Mouse (Mus musculus): ENCODE results near the gene Bcap29. TPM values are rescaled to one million over a fixed set of nuclear protein-coding genes. Genes with fewer than 3 reads are reported as not detected.

Gene Bcap29
- total RNA-seq, 1 experiment: 19.8 TPM

GRCm38 (mm10) chr12:31545219-31545618 is 89.2 kb downstream of the Bcap29 start:
- no peaks in the 10 kb centered on the region for H3K9me3 ChIP-seq (ENCODE audit: control insufficient read depth, insufficient read depth, low read depth, low read length)
- no peak overlapping the region for H3K9ac ChIP-seq (ENCODE audit: insufficient read depth, low read depth, low read length, poor library complexity, severe bottlenecking)
- TF ChIP-seq HCFC1 (IDR thresholded peaks at IDR 0.05; ENCODE audit: borderline replicate concordance, insufficient read depth, low read length): no peak
- TF ChIP-seq ZNF384 (IDR thresholded peaks at IDR 0.05; ENCODE audit: low read depth, low read length): no peak
- TF ChIP-seq MAFK (IDR thresholded peaks at IDR 0.05; ENCODE audit: insufficient read depth, low read depth, low read length): no peak
- TF ChIP-seq CHD2 (IDR thresholded peaks at IDR 0.05; ENCODE audit: low read depth, low read length): no peak
- no peak for TF ChIP-seq ZC3H11A (IDR thresholded peaks at IDR 0.05; ENCODE audit: borderline replicate concordance, low read depth, low read length)
- no peaks in the 10 kb centered on the region for H3K36me3 ChIP-seq (ENCODE audit: control insufficient read depth, insufficient read depth, low read length, poor library complexity, severe bottlenecking)
- no peak overlapping the region for H3K4me3 ChIP-seq (ENCODE audit: insufficient read depth in 1 of 2, low read depth in 1 of 2, low read length in 2 of 2, poor library complexity in 1 of 2, severe bottlenecking in 1 of 2)
- DNase-seq (ENCODE audit: low read depth, low spot score): no peak
- in situ Hi-C loops (cut with MboI; ENCODE audit: low sequenced_read_pairs in 2 of 2, unreplicated experiment in 2 of 2): no loop called here
- H3K27ac ChIP-seq (ENCODE audit: insufficient read depth, low read depth, low read length, poor library complexity, severe bottlenecking): no peak overlapping the region
- H3K4me1 ChIP-seq (ENCODE audit: control insufficient read depth in 2 of 2, insufficient read depth in 2 of 2, low read length in 2 of 2, poor library complexity in 1 of 2): no peaks in the 10 kb centered on the region

GRCm38 (mm10) chr12:31541541-31541940 is 92.9 kb downstream of the Bcap29 start:
- no peak overlapping the region for H3K27ac ChIP-seq (ENCODE audit: insufficient read depth, low read depth, low read length, poor library complexity, severe bottlenecking)
- H3K9me3 ChIP-seq (ENCODE audit: control insufficient read depth, insufficient read depth, low read depth, low read length): no peaks in the 10 kb centered on the region
- TF ChIP-seq ZC3H11A (IDR thresholded peaks at IDR 0.05; ENCODE audit: borderline replicate concordance, low read depth, low read length): no peak
- TF ChIP-seq ZNF384 (IDR thresholded peaks at IDR 0.05; ENCODE audit: low read depth, low read length): no peak
- no peak for TF ChIP-seq MAFK (IDR thresholded peaks at IDR 0.05; ENCODE audit: insufficient read depth, low read depth, low read length)
- TF ChIP-seq CHD2 (IDR thresholded peaks at IDR 0.05; ENCODE audit: low read depth, low read length): no peak
- TF ChIP-seq HCFC1 (IDR thresholded peaks at IDR 0.05; ENCODE audit: borderline replicate concordance, insufficient read depth, low read length): no peak
- in situ Hi-C loops (cut with MboI; ENCODE audit: low sequenced_read_pairs in 2 of 2, unreplicated experiment in 2 of 2): no loop called here
- no peak overlapping the region for H3K4me3 ChIP-seq (ENCODE audit: insufficient read depth in 1 of 2, low read depth in 1 of 2, low read length in 2 of 2, poor library complexity in 1 of 2, severe bottlenecking in 1 of 2)
- no peaks in the 10 kb centered on the region for H3K4me1 ChIP-seq (ENCODE audit: control insufficient read depth in 2 of 2, insufficient read depth in 2 of 2, low read length in 2 of 2, poor library complexity in 1 of 2)
- H3K36me3 ChIP-seq (ENCODE audit: control insufficient read depth, insufficient read depth, low read length, poor library complexity, severe bottlenecking): no peaks in the 10 kb centered on the region
- H3K9ac ChIP-seq (ENCODE audit: insufficient read depth, low read depth, low read length, poor library complexity, severe bottlenecking): no peak overlapping the region
- DNase-seq (ENCODE audit: low read depth, low spot score): no peak

Other genes with a start within 250 kb of the Bcap29 start
- not detected in 2 replicates for gene Slc26a3, start 243.8 kb downstream of the Bcap29 start, total RNA-seq (2012; rRNA removed)
- 5.8 and 6.6 TPM in 2 replicates for gene Cbll1, start 135.0 kb downstream of the Bcap29 start, total RNA-seq (2012; rRNA removed)
- gene Slc26a4, start 74.7 kb downstream of the Bcap29 start, total RNA-seq (2012; rRNA removed): 0.11 TPM in 1 of 2 replicates, not detected in the other
- gene Dus4l, start 20.2 kb upstream of the Bcap29 start, total RNA-seq (2012; rRNA removed): 8.7 and 9.1 TPM in 2 replicates
- gene Cog5, start 20.2 kb upstream of the Bcap29 start, total RNA-seq (2012; rRNA removed): 33.3 and 37.5 TPM in 2 replicates
- 0.21 and 0.22 TPM in 2 replicates for gene Gpr22, start 79.3 kb upstream of the Bcap29 start, total RNA-seq (2012; rRNA removed)